Comparison of ENCODE assay signal across 23 mouse cellular contexts in genomic region chr2:130013646-130014045, GRCm38 (mm10). TPM values are rescaled to one million over a fixed set of nuclear protein-coding genes. Genes with fewer than 3 reads are reported as not detected.
DNase-seq lines count a peak whose midpoint lies in the region; ATAC-seq and TF ChIP-seq lines count a peak whose summit lies in the region.
"Had no signal": no experiment of that assay in that cellular context is flagged by ENCODE, and none has a peak within 500 bp of the region (broad histone marks: within the 10 kb centered on the region; RNA-seq: fewer than 3 reads in every experiment).

No protein-coding gene starts in this region.

- H3K9ac ChIP-seq in hindbrain, postnatal 0 days (replicated peaks; ENCODE audit: low read length): no peak overlapping the region
- H3K9ac ChIP-seq in hindbrain, embryonic 11.5 days (ENCODE audit: low read depth, low read length): no peak overlapping the region
- H3K9ac ChIP-seq in midbrain, postnatal 0 days (replicated peaks; ENCODE audit: low read length, poor library complexity, severe bottlenecking): no peak overlapping the region
- H3K9ac ChIP-seq in midbrain, embryonic 11.5 days (ENCODE audit: low read length): no peak overlapping the region
- H3K9ac ChIP-seq: embryonic facial prominence, embryonic 13.5 days; embryonic facial prominence, embryonic 15.5 days; forebrain, embryonic 12.5 days had no signal

- no peaks in the 10 kb centered on the region for H3K9me3 ChIP-seq in hindbrain, postnatal 0 days (ENCODE audit: low read length)
- H3K9me3 ChIP-seq in hindbrain, embryonic 11.5 days (ENCODE audit: control insufficient read depth, low read length): no peaks in the 10 kb centered on the region
- H3K9me3 ChIP-seq in midbrain, postnatal 0 days (ENCODE audit: low read length): no peaks in the 10 kb centered on the region
- no peaks in the 10 kb centered on the region for H3K9me3 ChIP-seq in midbrain, embryonic 11.5 days (ENCODE audit: control insufficient read depth, low read length)
- H3K9me3 ChIP-seq: embryonic facial prominence, embryonic 13.5 days; embryonic facial prominence, embryonic 15.5 days; forebrain, embryonic 10.5 days; forebrain, embryonic 12.5 days had no signal

- ATAC-seq in hindbrain, postnatal 0 days: peak; percentile 78
- no peak for ATAC-seq in hindbrain, embryonic 11.5 days (ENCODE audit: low FRiP score)
- ATAC-seq in midbrain, postnatal 0 days (ENCODE audit: low FRiP score): no peak
- no peak for ATAC-seq in midbrain, embryonic 11.5 days (ENCODE audit: low FRiP score)
- ATAC-seq: forebrain, embryonic 14.5 days; forebrain, embryonic 16.5 days had no signal

- H3K27ac ChIP-seq in hindbrain, postnatal 0 days: no peak overlapping the region
- no peak overlapping the region for H3K27ac ChIP-seq in hindbrain, embryonic 11.5 days (ENCODE audit: low read depth, low read length)
- H3K27ac ChIP-seq in midbrain, postnatal 0 days (ENCODE audit: low read depth, low read length): no peak overlapping the region
- H3K27ac ChIP-seq in midbrain, embryonic 11.5 days (ENCODE audit: low read depth, low read length): no peak overlapping the region
- H3K27ac ChIP-seq: embryonic facial prominence, embryonic 13.5 days; embryonic facial prominence, embryonic 15.5 days; forebrain, embryonic 10.5 days; forebrain, embryonic 12.5 days had no signal

- no peaks in the 10 kb centered on the region for H3K27me3 ChIP-seq in hindbrain, postnatal 0 days (ENCODE audit: insufficient read depth, low read length)
- no peaks in the 10 kb centered on the region for H3K27me3 ChIP-seq in hindbrain, embryonic 11.5 days (ENCODE audit: control insufficient read depth, insufficient read depth, low read length)
- H3K27me3 ChIP-seq in midbrain, postnatal 0 days (ENCODE audit: insufficient read depth, low read length): no peaks in the 10 kb centered on the region
- H3K27me3 ChIP-seq in midbrain, embryonic 11.5 days (ENCODE audit: control insufficient read depth, insufficient read depth, low read length): no peaks in the 10 kb centered on the region
- H3K27me3 ChIP-seq: embryonic facial prominence, embryonic 13.5 days; embryonic facial prominence, embryonic 15.5 days; forebrain, embryonic 12.5 days had no signal

- peak; percentile 52 to 63 for DNase-seq in cerebellum, postnatal 14 days
- DNase-seq in cerebellum, adult 8-10 months: no peak
- DNase-seq in hindbrain, postnatal 0 days (ENCODE audit: low spot score): peak; percentile 69
- no peak for DNase-seq in hindbrain, embryonic 11.5 days (ENCODE audit: low spot score)
- peak; percentile 76 for DNase-seq in midbrain, postnatal 0 days (ENCODE audit: low spot score)
- DNase-seq in midbrain, embryonic 11.5 days (ENCODE audit: low spot score, missing footprints): no peak
- DNase-seq: adrenal gland, postnatal 10 days; adrenal gland, postnatal 25 days; cerebellum, adult 11 months; cerebellum, adult 18-20 months; cerebellum, adult 9-11 months; cerebellum, postnatal 36 days; embryo, embryonic 11 days had no signal

- TF ChIP-seq CTCF in hindbrain, postnatal 0 days (IDR thresholded peaks at IDR 0.05; ENCODE audit: low read depth): no peak
- no peak for TF ChIP-seq CTCF in midbrain, postnatal 0 days (IDR thresholded peaks at IDR 0.05)

- H3K4me2 ChIP-seq in hindbrain, postnatal 0 days (ENCODE audit: low read depth, low read length): no peak overlapping the region
- H3K4me2 ChIP-seq in hindbrain, embryonic 11.5 days (replicated peaks; ENCODE audit: low read depth, low read length): no peak overlapping the region
- H3K4me2 ChIP-seq in midbrain, postnatal 0 days (ENCODE audit: low read depth, low read length, poor library complexity, severe bottlenecking): no peak overlapping the region
- H3K4me2 ChIP-seq in midbrain, embryonic 11.5 days: no peak overlapping the region
- H3K4me2 ChIP-seq: embryonic facial prominence, embryonic 13.5 days; embryonic facial prominence, embryonic 15.5 days; forebrain, embryonic 12.5 days had no signal

- H3K4me3 ChIP-seq in hindbrain, postnatal 0 days (ENCODE audit: low read length): no peak overlapping the region
- H3K4me3 ChIP-seq in hindbrain, embryonic 11.5 days (ENCODE audit: low read depth, low read length): no peak overlapping the region
- no peak overlapping the region for H3K4me3 ChIP-seq in midbrain, postnatal 0 days (ENCODE audit: low read depth, low read length)
- no peak overlapping the region for H3K4me3 ChIP-seq in midbrain, embryonic 11.5 days (ENCODE audit: low read depth, low read length)
- H3K4me3 ChIP-seq: embryonic facial prominence, embryonic 13.5 days; embryonic facial prominence, embryonic 15.5 days; erythroblast, embryonic 14.5 days; forebrain, embryonic 10.5 days; forebrain, embryonic 12.5 days had no signal

- no peaks in the 10 kb centered on the region for H3K36me3 ChIP-seq in hindbrain, postnatal 0 days (ENCODE audit: insufficient read depth, low read length)
- no peaks in the 10 kb centered on the region for H3K36me3 ChIP-seq in hindbrain, embryonic 11.5 days (ENCODE audit: control insufficient read depth, insufficient read depth, low read length)
- no peaks in the 10 kb centered on the region for H3K36me3 ChIP-seq in midbrain, postnatal 0 days (ENCODE audit: insufficient read depth, low read length)
- no peaks in the 10 kb centered on the region for H3K36me3 ChIP-seq in midbrain, embryonic 11.5 days (ENCODE audit: control insufficient read depth, insufficient read depth, low read length)
- H3K36me3 ChIP-seq: embryonic facial prominence, embryonic 13.5 days; embryonic facial prominence, embryonic 15.5 days; forebrain, embryonic 10.5 days; forebrain, embryonic 12.5 days had no signal

- H3K4me1 ChIP-seq in hindbrain, postnatal 0 days (ENCODE audit: insufficient read depth, low read length): no peaks in the 10 kb centered on the region
- H3K4me1 ChIP-seq in hindbrain, embryonic 11.5 days (replicated peaks; ENCODE audit: control insufficient read depth, insufficient read depth, low read length): no peaks in the 10 kb centered on the region
- no peaks in the 10 kb centered on the region; the same call in 1 of the 2 replicates for H3K4me1 ChIP-seq in midbrain, postnatal 0 days (ENCODE audit: insufficient read depth, low read length)
- H3K4me1 ChIP-seq in midbrain, embryonic 11.5 days (ENCODE audit: control insufficient read depth, insufficient read depth, low read length): no peaks in the 10 kb centered on the region
- H3K4me1 ChIP-seq: forebrain, embryonic 12.5 days had no signal

RNA-seq across cellular contexts. Expression of gene Tgm3, which starts 1.5 kb away (rescaled TPM):
- not detected in 2 replicates for total RNA-seq in hindbrain, postnatal 0 days (2014; rRNA removed)
- 0.08 TPM in 1 of 2 replicates, not detected in the other for polyA plus RNA-seq in hindbrain, postnatal 0 days (2015; fragmentation: Nextera tagmentation; extraction: Ambion mirVana)
- polyA plus RNA-seq in hindbrain, embryonic 11.5 days (2014; fragmentation: Nextera tagmentation; extraction: Ambion mirVana): 0.11 TPM in 1 of 2 replicates, not detected in the other
- 0.05 and 0.11 TPM in 2 replicates for total RNA-seq in midbrain, postnatal 0 days (2014; rRNA removed)
- polyA plus RNA-seq in midbrain, postnatal 0 days (2015; fragmentation: Nextera tagmentation; extraction: Ambion mirVana): 0.06 and 0.07 TPM in 2 replicates
- not detected in 2 replicates for polyA plus RNA-seq in midbrain, embryonic 11.5 days (2014; fragmentation: Nextera tagmentation; extraction: Ambion mirVana)
- total RNA-seq: MEL had no signal
- polyA plus RNA-seq: C2C12; embryonic facial prominence, embryonic 11.5 days; erythroblast, embryonic 14.5 days; forebrain, embryonic 10.5 days; forebrain, embryonic 12.5 days; forebrain, embryonic 14.5 days had no signal

Comparison
In these comparisons a context has a peak if more than half of its experiments do, and no peak if none do; other contexts are left out.
1. DNase-seq: peak in cerebellum, postnatal 14 days (2 of 2), hindbrain, postnatal 0 days (single experiment) and midbrain, postnatal 0 days (single experiment); none in cerebellum, adult 8-10 months (single experiment), hindbrain, embryonic 11.5 days (single experiment) and midbrain, embryonic 11.5 days (single experiment).